Mouse (Mus musculus) C2C12 (cell line): Measurements from ENCODE around the gene Crb3.

Experiments
- CEBPB ChIP-seq: IDR thresholded peaks from one replicate; pipeline ENCODE4 v1.6.1; 2011; ENCODE audit warnings: low read depth, mild to moderate bottlenecking, control low read depth, moderate library complexity
- CTCF ChIP-seq: IDR thresholded peaks from one replicate; pipeline ENCODE4 v1.5.1; 2011; ENCODE audit not compliant: control insufficient read depth, insufficient read depth, insufficient read length
- MAX ChIP-seq: IDR thresholded peaks from one replicate; pipeline ENCODE4 v1.6.1; 2011; ENCODE audit warnings: mild to moderate bottlenecking, control low read depth

DNA sequence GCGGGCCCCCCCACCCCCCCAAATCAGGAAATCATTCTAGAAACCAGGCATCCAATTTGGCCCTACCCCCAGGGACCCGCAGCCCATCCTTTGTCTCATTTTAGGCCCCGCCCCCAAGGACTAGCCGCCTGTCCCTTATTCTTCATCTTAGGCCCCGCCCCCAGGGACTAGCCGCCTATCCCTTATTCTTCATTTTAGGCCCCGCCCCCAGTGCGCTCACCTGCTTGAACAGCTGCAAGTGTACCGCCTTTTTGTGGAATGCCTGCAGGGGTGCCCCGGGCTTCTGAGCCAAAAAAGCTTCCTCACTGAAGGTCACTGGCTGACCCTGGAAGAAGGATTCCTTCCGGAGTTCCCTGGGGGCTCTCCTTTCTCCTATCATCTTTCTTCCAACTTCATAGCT lies 11.8 kb downstream of the Crb3 start:
- TF ChIP-seq CTCF = no peak
- no peak for TF ChIP-seq CEBPB
- no peak for TF ChIP-seq MAX
